Mouse (Mus musculus): ENCODE data around the gene Supt6. TPM values are rescaled to one million over a fixed set of nuclear protein-coding genes. Genes with fewer than 3 reads are reported as not detected.

The Supt6 gene
- polyA plus RNA-seq, 1 experiment from 2014 or later: 27.8 TPM

GRCm38 (mm10) chr11:78164604-78164923 lies 81.2 kb downstream of the Supt6 start:
- H3K9ac ChIP-seq: peak overlapping the region; percentile 99
- peak overlapping the region; percentile 94 for H3K4me3 ChIP-seq (replicated peaks)
- ATAC-seq (ENCODE audit: insufficient number of reproducible peaks, low FRiP score, low TSS enrichment, low read depth): no peak
- WGBS: 0% methylated on average over 14 of the region's 14 CpGs
- peaks cover 29% of the 10 kb centered on the region for H3K36me3 ChIP-seq
- H3K27ac ChIP-seq (replicated peaks): peak overlapping the region; percentile 96
- peaks cover 59% of the 10 kb centered on the region for H3K4me1 ChIP-seq
- H3K9me3 ChIP-seq (replicated peaks): no peaks in the 10 kb centered on the region
- peak overlapping the region; percentile 89 for H3K4me2 ChIP-seq (replicated peaks)
- H3K27me3 ChIP-seq: no peaks in the 10 kb centered on the region

- Histone ChIP-seq H3K9ac (peak overlapping the region; percentile 99), H3K4me2 (replicated peaks) (peak overlapping the region; percentile 89), H3K36me3 (peaks cover 35% of the 10 kb centered on the region), H3K4me3 (replicated peaks) (peak overlapping the region; percentile 94), H3K27ac (replicated peaks) (peak overlapping the region; percentile 96), H3K27me3 (no peaks in the 10 kb centered on the region), H3K4me1 (peaks cover 60% of the 10 kb centered on the region), H3K9me3 (replicated peaks) (no peaks in the 10 kb centered on the region)
- ATAC-seq (ENCODE audit: insufficient number of reproducible peaks, low FRiP score, low TSS enrichment, low read depth): peak; percentile 64
- under 1% methylated on average over 22 of the region's 22 CpGs for WGBS
Measured at GRCm38 (mm10) chr11:78163681-78164603, 81.8 kb downstream of the Supt6 start.

DNA sequence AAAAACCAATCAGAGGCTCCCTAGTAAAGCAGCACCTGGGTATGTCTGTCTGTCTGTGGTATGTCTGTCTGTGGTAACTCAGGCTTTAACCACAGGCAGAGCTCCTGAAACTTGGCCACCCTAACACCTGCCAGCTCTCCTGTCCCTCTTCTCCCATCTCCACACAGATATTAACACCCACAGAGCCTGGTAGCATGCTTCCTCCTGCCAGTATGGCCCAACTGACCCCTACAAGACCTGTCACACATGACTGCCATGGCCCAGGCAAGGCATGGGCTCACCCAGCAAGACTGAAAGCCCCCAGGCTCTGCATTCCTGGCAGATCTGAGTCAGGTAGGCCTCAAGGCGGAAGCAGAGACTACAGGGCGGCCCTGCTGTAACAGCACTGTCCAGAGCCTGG lies 82.7 kb downstream of the Supt6 start:
- Histone ChIP-seq H3K27me3 (no peaks in the 10 kb centered on the region), H3K9me3 (replicated peaks) (no peaks in the 10 kb centered on the region), H3K9ac (peak overlapping the region; percentile 99), H3K4me1 (peaks cover 58% of the 10 kb centered on the region), H3K36me3 (peaks cover 44% of the 10 kb centered on the region), H3K27ac (replicated peaks) (peak overlapping the region; percentile 96), H3K4me3 (replicated peaks) (peak overlapping the region; percentile 94), H3K4me2 (replicated peaks) (peak overlapping the region; percentile 89)
- no peak for ATAC-seq (ENCODE audit: insufficient number of reproducible peaks, low FRiP score, low TSS enrichment, low read depth)
- WGBS: 46% methylated on average over 2 of the region's 2 CpGs

GRCm38 (mm10) chr11:78162504-78162903 lies 83.3 kb downstream of the Supt6 start:
- Histone ChIP-seq H3K36me3 (peaks cover 48% of the 10 kb centered on the region), H3K27ac (replicated peaks) (peak overlapping the region; percentile 96), H3K9ac (peak overlapping the region; percentile 5; the same call in 1 of the 2 replicates), H3K4me1 (peaks cover 59% of the 10 kb centered on the region), H3K9me3 (replicated peaks) (no peaks in the 10 kb centered on the region), H3K4me3 (replicated peaks) (peak overlapping the region; percentile 94), H3K27me3 (no peaks in the 10 kb centered on the region), H3K4me2 (replicated peaks) (peak overlapping the region; percentile 89)
- no peak for ATAC-seq (ENCODE audit: insufficient number of reproducible peaks, low FRiP score, low TSS enrichment, low read depth)
- 38% methylated on average over 6 of the region's 6 CpGs for WGBS

- H3K4me2 ChIP-seq (replicated peaks): peak overlapping the region; percentile 89
- ATAC-seq (ENCODE audit: insufficient number of reproducible peaks, low FRiP score, low TSS enrichment, low read depth): no peak
- WGBS: 31% methylated on average over 4 of the region's 4 CpGs
- H3K27me3 ChIP-seq: no peaks in the 10 kb centered on the region
- H3K4me1 ChIP-seq: peaks cover 62% of the 10 kb centered on the region
- no peak overlapping the region for H3K9ac ChIP-seq
- H3K4me3 ChIP-seq (replicated peaks): peak overlapping the region; percentile 94; the same call in 1 of the 2 replicates
- no peaks in the 10 kb centered on the region for H3K9me3 ChIP-seq (replicated peaks)
- H3K36me3 ChIP-seq: peaks cover 51% of the 10 kb centered on the region
- H3K27ac ChIP-seq (replicated peaks): peak overlapping the region; percentile 96
Measured at GRCm38 (mm10) chr11:78161968-78162367, 83.8 kb downstream of the Supt6 start.

DNA sequence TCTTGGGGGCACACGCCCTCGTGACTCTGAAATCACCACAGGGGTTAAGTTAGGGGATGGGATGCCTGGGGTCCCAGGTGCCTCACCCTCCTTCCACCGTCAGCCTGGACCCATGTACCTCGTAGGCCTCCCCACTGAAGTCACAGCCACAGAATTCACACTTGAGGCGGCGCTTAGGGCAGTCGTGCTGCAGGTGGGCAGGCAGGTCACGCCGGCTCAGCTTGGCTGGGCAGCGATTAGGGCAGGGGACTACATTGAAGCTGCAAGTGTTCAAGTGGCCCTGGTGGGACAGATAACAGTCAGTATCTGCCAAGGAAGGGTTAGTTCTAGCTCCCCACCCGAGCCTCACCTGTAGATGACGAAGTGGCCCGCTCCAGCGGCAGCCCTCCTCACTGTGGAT lies 84.6 kb downstream of the Supt6 start:
- no peak overlapping the region for H3K9ac ChIP-seq
- no peak overlapping the region for H3K4me3 ChIP-seq (replicated peaks)
- no peaks in the 10 kb centered on the region for H3K9me3 ChIP-seq (replicated peaks)
- peaks cover 55% of the 10 kb centered on the region for H3K36me3 ChIP-seq
- peaks cover 56% of the 10 kb centered on the region for H3K4me1 ChIP-seq
- H3K4me2 ChIP-seq (replicated peaks): no peak overlapping the region
- no peak overlapping the region; the same call in 1 of the 2 replicates for H3K27ac ChIP-seq (replicated peaks)
- H3K27me3 ChIP-seq: no peaks in the 10 kb centered on the region
- ATAC-seq (ENCODE audit: insufficient number of reproducible peaks, low FRiP score, low TSS enrichment, low read depth): no peak
- WGBS: 88% methylated on average over 14 of the region's 14 CpGs

DNA sequence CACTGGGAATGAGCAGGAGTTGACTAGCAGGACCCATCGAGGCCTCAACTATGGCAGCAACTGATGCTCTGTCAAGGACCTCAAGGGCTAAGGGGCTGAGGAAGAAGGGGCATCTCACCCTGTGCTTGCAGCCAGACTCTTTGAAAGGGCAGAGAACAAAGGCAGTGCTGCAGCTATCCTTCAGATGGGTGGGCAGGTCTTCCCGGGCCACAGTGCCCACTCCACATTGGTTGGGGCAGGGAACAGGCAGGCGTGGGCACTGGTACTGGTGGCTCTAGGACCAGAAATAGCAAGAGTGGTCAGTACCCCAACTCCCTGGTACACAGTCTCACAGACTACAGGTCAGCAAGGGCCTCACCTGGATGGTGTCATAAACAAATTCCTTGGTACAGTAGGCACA lies 85.1 kb downstream of the Supt6 start:
- Histone ChIP-seq H3K4me1 (peaks cover 51% of the 10 kb centered on the region), H3K9me3 (replicated peaks) (no peaks in the 10 kb centered on the region), H3K27ac (replicated peaks) (peak overlapping the region; percentile 11; the same call in 1 of the 2 replicates), H3K36me3 (peaks cover 55% of the 10 kb centered on the region), H3K4me3 (replicated peaks) (no peak overlapping the region), H3K4me2 (replicated peaks) (no peak overlapping the region), H3K9ac (no peak overlapping the region), H3K27me3 (no peaks in the 10 kb centered on the region)
- no peak for ATAC-seq (ENCODE audit: insufficient number of reproducible peaks, low FRiP score, low TSS enrichment, low read depth)
- WGBS: 88% methylated on average over 3 of the region's 3 CpGs

DNA sequence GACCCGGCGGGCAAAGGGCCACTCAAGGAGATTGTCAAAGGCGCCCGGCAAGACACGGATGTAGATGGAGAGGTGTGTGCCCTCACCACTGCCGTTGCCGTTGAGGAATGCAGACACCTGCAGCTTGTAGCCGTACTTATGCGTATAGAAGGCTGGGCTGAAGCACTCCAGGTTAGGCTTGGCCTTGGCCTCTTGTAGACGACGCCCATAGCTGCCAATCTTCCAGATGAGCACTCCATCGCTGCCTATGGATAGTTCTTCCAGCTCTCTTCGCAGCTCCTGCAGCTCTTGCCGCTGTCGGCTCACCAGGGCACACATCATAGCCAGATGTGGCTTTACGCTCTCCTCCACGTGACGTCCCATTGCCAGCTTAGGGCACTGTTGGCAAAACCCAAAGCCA lies 85.6 kb downstream of the Supt6 start:
- peak overlapping the region; percentile 11; the same call in 1 of the 2 replicates for H3K27ac ChIP-seq (replicated peaks)
- H3K9ac ChIP-seq: no peak overlapping the region
- ATAC-seq (ENCODE audit: insufficient number of reproducible peaks, low FRiP score, low TSS enrichment, low read depth): no peak
- H3K36me3 ChIP-seq: peaks cover 55% of the 10 kb centered on the region
- no peaks in the 10 kb centered on the region for H3K27me3 ChIP-seq
- no peak overlapping the region for H3K4me2 ChIP-seq (replicated peaks)
- 78% methylated on average over 18 of the region's 18 CpGs for WGBS
- no peak overlapping the region for H3K4me3 ChIP-seq (replicated peaks)
- no peaks in the 10 kb centered on the region for H3K9me3 ChIP-seq (replicated peaks)
- peaks cover 50% of the 10 kb centered on the region for H3K4me1 ChIP-seq

DNA sequence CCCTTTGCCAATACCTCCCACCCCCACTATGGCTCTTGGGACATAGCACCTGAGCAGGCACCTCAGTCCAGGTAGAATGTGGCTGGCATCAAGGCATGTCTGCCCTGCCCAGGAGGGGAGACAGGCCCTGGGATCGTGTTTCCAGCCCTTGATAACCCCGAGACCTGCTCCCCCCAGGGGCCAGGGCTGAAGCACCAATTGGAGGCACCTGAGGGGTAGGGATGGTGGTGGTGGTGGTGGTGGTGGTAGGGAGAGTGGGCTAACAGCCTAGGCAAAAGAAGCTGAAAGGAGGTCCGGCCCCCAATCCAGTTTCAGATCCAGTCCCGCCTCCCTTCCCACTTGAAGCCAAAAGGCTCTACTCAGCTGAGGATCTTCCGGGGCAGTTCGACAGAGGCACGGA lies 86.2 kb downstream of the Supt6 start:
- H3K4me3 ChIP-seq (replicated peaks): no peak overlapping the region
- H3K36me3 ChIP-seq: peaks cover 59% of the 10 kb centered on the region
- 0 out of 2 replicates have a peak overlapping the region, but pooled peaks have one; percentile 11 for H3K27ac ChIP-seq (replicated peaks)
- no peaks in the 10 kb centered on the region for H3K27me3 ChIP-seq
- H3K9me3 ChIP-seq (replicated peaks): no peaks in the 10 kb centered on the region
- 70% methylated on average over 7 of the region's 7 CpGs for WGBS
- no peak for ATAC-seq (ENCODE audit: insufficient number of reproducible peaks, low FRiP score, low TSS enrichment, low read depth)
- H3K4me1 ChIP-seq: peaks cover 50% of the 10 kb centered on the region
- no peak overlapping the region for H3K4me2 ChIP-seq (replicated peaks)
- H3K9ac ChIP-seq: no peak overlapping the region

DNA sequence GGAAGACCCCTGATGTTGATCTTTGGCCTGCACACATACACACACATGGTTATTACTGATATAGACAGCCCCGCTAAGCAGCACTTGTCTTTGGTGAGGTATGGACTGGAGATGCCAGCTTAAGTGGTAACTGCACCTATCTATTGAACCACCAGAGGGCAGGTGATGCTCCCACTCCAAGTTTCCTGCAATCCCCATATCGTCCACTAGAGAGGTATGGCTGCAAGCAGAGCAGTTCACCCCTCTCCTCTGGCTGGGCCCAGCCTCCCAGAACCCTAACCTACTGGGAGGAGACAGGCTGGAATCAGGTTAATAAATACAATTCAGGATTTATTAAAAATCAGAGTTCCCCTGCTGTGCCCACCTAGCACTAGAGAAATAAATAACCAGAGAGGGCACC lies 86.7 kb downstream of the Supt6 start:
- no peak overlapping the region for H3K27ac ChIP-seq (replicated peaks)
- H3K9me3 ChIP-seq (replicated peaks): no peaks in the 10 kb centered on the region
- peaks cover 52% of the 10 kb centered on the region for H3K4me1 ChIP-seq
- WGBS: 28% methylated on average over 2 of the region's 2 CpGs
- H3K4me2 ChIP-seq (replicated peaks): no peak overlapping the region
- no peak overlapping the region for H3K9ac ChIP-seq
- no peak for ATAC-seq (ENCODE audit: insufficient number of reproducible peaks, low FRiP score, low TSS enrichment, low read depth)
- H3K36me3 ChIP-seq: peaks cover 64% of the 10 kb centered on the region
- H3K4me3 ChIP-seq (replicated peaks): no peak overlapping the region
- no peaks in the 10 kb centered on the region for H3K27me3 ChIP-seq
